Mouse (Mus musculus) cerebellum, adult 11-12 months (tissue): ENCODE data around the gene Trmt5.

Experiments used
- DNase-seq: peaks from one replicate; pipeline ENCODE4 v3.0.0; 2022

The Trmt5 gene

DNA sequence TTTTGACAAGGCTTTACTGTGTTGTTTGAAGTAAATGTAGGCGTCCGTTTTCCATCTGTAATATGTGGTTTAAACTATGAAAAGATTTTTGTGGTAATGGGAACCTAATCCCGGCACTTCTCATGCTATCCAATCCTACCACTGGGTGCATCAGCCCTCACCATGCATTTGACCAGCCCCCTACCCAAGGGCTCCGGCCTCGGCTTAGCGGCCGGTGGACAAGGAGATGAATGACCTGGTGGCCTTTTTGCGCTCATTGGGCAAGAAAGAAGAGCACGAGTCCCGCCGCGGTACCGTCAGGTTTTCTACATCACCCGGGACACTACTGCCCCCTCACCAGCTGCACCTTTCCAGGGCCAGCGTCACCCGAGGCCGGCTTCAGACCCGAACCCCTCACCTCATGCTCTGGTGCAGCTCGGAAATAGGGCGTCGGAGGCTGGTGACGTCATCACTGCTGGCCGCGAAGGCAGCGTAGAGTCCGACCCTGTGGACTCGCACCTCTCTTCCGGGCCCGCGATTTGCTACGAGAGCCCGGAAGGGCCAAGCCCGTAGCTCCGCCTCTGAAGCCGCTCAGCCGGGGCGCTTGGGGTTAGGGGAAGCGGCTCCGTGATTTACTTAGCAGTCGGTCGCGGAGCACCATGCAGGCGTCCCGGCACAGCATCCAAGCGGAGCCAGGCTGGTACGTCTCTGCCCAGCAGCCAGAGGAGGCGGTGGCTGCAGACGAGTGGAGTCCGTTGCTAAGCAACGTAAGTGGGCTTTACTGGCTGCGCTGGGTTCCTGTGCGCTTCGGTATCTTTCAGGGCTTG lies at the start of gene Trmt5, which contains the start of gene Slc38a6:
Gene Trmt5, minus strand, starts transcription at position 424 of the 806 bp plus-strand sequence.
Gene Slc38a6, plus strand, starts transcription at position 493 of the 806 bp plus-strand sequence.
- peak; percentile 92 for DNase-seq

DNA sequence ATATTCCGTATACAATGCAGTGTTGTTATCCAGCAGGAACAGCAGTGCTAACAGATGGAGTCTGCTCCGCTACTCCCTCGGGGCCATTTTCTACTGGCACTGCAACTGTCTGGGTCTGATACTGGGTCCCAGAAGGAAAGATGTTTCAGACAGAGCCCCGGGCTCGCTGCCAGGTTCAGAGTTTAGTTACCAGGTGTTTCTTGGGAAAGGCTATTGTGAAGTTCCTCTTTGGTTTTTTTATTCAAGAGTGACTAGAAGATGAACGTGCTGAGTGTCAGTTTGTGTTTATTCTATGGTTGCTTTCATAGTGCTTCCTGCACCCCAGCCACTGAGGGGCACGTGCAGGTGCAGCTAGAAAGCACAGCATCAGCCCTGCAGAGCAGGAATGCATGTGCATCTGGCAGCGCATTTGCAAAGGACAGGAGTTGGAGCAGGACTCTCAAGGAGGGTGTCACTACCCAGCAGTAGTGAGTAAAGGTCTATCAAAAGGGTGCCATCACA lies 47.6 kb upstream of the Trmt5 start:
- DNase-seq = no peak

DNA sequence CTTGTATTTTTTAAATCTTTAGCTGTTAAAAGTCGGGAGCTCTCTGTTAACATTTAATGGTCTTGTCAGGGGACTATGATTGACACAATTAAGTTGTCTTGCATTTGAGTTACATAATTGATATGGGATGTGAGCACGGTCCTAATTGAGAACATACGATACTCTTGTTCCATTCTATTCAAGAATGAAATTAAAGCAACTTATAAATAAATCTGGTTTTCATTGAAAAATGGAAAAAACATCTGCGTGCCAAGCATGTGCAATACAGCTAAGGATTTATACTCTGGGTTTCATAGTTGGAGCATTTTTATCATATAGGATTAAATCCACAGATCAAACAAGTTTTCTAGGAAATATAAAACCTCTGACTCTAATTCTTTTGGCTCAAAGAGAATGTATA lies 46.2 kb upstream of the Trmt5 start:
- no peak for DNase-seq

DNA sequence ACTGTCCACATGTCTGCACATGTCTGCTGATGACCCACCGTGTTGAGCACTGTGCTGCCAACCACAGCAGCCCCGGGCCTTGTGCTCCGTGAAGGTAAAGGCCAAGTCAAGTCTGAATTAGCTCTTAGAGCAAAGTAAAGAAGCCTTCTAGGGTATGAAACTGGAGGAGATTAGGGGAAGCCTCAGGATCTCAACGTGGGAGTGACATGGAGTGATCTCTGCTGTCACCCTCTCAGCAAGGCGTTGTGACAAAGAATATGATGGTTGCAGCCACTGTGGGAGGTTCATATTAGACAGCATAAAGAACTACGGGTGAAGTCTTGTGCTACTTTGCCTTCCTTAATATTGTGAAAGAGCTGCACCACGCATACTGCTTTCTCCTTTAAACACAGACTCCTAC lies 43.7 kb upstream of the Trmt5 start:
- no peak for DNase-seq

DNA sequence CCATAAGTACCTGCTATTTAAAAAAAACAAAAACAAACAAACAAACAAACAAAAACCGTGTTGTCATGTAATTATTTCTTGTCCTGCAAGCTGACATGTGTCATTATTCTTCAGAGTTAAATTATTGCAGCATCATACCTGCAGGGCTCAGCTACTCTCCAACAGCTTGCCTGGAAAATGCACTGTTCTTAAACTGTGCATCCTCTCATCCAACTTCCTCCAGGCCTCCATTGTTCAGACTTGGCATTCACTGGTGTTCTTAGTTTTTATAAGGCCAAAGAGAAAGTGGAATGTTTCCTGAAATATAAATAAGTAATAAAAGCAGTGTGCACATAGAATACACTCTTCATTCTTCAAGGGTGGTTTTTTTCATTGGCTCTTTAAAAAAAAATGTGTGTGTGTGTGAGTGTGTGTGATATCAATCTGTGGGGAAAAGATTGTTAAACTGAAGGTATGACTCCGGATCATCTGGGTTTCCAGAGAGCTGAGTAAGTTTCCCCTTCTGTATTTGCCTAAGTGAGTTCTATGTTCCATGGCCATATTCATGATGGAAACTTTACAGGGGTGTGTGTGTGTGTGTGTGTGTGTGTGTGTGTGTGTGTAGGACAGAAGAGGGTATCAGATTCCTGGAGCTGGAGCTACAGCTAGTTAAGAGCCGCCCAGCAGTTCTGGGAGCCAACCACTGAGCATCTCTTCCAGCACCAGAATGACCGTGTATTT lies 42.1 kb upstream of the Trmt5 start:
- DNase-seq = no peak

DNA sequence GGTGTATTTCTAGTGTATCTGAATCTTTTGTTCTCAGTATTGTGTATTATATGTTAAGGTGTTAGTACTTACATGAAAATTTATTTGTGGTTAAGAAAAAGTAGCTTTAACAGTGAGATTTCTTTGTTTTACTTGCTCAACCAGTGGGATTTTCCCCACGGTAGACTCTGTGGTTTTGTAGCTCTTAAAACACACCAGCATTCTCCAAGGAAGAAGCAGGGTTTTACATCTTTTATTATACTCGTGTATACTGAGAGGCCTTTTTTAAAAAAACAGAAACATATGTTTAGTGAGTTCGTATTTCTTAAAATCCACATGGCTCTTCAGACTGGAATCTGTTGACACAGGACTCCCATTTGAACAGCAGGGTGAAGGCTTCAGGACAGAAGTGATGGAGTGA lies 40.9 kb upstream of the Trmt5 start:
- DNase-seq = no peak

DNA sequence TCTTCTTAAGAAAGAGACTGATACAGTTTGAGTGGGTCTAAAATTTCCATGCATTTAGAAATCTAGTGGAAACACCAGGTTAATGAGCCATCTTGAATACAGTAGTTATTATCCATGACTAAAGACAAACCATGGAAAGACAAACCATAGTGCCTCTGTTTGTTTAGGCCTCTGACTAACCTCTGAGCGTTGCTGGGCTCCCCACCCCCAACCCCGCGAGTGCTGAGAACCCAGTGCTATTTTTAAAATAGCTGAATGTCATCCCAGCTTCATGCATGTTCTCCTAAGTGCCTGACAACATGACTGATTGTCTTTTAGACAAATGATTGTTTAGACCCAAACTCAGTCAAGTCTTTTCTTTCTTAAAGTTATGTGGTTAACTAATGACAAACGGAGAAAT lies 39.1 kb upstream of the Trmt5 start:
- no peak for DNase-seq

DNA sequence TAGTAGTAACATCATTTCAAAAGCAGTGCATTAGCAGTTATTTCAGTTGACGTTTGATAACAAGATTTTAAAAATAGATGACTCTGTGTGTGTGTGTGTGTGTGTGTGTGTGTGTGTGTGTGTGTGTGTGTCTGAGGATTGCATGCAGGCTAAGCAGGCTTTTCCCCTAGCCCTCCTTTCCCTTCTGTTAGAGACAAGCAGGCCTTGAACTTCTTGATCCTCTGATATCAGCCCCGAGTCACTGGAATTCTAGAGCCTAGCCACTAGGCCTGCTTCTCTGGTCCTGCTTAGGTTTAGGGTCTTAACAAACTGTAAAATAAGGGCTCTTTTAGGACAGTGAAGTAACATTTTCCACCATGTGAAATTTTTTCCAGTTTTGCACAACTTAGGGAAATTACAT lies 38.7 kb upstream of the Trmt5 start:
- DNase-seq = no peak

DNA sequence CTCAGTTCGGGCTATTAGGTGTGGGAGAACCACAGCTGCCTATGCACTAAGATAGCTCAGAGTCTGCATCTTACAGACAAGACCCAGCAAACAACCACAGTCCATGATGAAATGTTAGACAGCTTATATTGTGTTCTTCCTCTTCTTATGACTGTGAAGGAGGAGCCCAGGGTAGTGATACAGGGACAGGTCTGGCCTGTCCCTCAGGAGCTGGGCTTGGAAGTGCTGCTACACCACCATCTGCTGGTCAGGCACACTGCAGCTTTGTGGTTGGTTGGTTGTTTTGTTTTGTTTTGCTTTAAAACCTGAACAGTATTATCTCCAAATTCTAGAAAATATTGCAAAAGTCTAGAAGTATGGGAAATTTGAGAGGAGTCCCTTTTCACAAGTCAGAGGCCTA lies 38.2 kb upstream of the Trmt5 start:
- DNase-seq = no peak

DNA sequence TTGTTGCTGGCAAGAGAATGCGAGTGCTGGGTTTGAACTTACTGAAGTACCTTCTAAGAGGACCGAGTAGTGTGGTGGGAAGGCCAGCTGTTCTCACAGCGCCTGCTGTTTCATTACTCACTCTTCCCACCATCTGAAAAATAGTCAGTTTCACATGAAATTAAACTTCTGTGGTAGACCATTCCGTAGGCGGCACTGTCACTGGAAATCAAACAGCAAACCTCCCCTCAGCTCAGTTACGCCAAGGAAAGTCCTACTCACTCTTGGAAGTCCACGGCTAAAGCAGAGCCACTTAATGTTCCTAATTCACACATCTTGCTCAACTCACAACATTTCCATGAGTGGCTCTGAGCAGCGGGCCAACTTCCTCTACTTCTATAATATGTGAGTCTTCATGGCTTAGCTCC lies 37.7 kb upstream of the Trmt5 start:
- no peak for DNase-seq

DNA sequence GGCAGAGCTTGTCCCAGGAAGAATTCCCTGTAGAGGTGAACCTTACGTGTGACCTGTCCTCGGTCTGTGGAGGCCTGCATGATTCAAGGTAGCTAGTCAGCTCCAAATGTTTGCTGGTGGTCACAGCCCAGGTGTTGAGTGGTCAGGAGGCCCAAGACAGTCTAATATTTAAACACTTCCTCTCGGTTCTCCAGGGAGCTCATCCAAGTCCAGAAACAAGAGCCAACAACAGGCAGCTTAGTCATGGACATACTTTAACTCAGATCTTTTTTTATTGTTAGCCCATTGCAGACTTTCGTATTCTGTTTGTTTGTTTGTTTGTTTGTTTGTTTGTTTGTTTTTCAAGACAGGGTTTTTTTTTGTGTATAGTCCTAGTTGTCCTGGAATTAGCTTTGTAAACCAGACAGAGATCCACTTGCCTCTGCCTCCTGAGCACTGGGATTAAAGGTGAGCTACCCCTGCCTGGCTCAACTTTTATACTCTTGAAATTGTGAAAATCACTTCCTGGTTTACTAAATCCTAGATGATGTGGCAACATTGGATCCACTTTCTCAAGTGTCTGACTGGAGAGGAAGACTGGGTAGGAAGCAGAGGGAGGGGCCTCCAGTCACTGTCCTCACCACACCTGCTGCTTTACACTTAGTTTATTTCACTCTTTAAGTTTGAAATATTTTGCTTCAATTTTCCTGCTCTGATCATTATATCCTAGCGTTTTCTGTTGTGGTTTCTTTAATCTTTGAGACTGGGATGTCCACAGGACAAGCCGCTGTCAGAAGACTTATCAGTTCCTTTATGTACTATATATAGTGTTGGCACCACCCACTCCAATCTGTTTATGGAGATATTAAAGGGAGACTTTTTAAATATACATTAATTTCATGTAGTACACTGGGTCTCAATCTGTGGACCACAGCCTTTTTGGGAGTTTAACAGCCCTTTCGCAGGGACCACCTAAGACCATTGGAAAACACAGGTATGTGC lies 31.5 kb upstream of the Trmt5 start:
- no peak for DNase-seq

DNA sequence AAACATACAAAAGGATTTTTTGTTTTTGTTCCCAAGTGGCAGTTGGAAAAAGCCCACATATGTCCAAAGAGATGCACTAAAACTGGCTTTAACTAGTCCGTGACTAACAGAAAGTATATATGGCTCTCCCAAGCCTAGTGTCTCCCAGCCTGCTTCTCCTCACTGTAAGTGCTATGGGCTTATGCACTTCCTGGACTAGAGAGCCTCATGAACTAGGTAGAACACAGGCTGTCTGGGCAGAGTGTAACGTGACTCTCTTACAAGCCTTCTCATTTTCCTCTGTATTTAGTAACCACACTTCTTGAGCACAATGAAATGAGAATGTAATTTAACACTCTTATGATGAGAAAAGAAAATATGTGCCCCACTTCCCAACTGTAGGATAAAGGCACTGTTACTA lies 22.2 kb upstream of the Trmt5 start:
- no peak for DNase-seq

DNA sequence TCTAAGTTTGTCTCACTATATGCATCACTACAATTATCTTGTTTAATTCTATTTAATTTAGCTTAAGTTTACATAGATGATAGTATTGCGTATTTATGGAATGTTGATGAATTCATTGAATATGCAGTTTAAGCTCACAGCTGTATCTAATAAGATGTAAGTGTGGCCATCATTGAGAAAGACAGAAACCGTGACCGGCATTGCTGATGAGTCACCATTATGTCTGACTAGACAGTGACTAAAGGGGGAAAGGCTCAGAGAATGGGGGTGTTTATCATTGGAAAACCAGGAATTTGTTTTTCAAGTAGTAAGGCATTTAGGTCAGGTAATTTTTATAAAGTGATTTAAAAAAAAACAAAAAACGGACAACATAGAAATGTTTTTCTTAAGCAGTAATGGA lies 21.2 kb upstream of the Trmt5 start:
- no peak for DNase-seq

DNA sequence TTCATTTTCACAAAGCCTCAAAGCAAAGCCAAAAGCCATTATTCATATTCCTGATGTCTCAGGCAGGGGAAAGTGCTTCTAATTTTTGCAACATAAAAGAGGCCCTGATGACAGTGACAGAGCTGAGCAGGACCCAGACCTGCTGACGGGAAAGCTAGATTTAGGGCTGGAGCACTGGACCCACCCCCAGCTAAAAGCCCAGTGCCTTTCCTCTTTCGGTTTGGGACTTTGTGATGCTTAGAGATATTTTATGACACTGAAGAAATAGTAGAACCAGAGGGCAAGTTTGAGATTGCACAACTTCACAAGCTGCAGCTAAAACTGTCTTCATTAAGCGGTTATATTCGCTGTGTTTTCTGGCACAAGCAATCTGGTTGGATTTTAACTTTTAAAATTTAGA lies 18.1 kb upstream of the Trmt5 start:
- DNase-seq = no peak

DNA sequence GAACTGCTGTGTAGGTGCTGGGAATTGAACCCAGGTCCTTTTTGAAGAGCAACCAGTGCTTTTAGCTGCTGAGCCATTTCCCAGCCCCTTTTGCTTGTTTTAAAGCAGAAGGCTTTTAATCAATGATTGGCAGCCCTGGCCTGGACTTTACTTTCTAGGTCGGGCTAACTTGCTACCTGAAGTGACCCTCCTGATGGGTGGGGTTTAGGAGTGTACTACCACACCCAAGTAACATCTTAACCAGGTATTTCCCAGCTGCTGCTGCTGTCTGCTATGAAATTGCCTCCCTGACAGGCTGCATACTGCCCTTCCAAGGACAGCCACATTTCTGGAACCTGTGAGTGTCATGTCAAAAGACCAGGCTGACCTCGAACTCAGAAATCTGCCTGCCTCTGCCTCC lies 14.0 kb upstream of the Trmt5 start:
- no peak for DNase-seq

DNA sequence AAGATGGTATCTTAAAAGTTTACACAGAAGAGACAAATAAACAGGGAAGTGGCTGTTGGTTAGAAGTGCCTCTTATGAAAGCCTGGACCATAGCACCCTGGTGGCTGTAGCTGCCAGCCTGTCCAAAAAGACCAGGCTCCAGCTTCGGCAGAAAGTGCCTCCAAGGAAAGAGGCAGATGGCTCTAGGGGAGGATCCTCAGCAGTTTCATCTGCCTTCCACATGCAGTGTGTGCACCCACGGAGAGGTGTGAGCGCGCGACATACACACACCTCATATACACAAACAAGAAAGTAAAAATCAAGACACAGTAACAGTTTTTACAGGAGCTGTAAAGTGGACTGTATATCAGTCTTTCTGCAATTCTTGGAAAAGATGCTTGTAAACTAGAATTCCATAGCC lies 12.1 kb upstream of the Trmt5 start:
- DNase-seq = no peak

DNA sequence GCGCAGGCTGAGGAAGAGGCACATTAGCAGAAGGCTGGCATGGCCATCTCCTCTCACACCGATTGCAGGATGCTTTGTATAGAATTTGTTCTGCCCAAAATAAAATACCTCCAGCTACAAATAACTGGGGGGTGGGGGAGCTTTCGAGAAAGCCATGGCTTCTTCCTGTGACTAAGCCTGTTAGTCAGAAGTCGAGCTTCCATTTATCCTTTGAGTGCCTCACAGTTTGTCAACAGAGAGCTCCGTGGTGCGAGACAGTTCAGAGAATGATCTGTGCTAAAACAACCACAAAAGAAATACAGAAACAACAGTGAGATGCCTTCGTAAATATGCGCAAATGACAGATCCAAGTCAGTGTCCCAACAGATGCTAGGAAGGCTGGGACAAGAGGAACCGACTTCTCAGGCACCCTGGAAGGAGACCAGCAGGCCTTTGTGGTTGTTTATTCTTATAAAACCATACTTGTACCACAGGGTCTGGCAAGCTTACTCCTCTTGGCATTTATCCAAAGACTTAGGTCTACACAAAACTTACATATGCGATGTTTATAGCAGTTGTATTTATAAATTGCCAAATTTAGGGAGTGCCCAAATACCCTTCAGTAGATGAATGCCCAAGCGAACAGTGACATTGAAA lies 9.1 kb upstream of the Trmt5 start:
- DNase-seq = no peak

DNA sequence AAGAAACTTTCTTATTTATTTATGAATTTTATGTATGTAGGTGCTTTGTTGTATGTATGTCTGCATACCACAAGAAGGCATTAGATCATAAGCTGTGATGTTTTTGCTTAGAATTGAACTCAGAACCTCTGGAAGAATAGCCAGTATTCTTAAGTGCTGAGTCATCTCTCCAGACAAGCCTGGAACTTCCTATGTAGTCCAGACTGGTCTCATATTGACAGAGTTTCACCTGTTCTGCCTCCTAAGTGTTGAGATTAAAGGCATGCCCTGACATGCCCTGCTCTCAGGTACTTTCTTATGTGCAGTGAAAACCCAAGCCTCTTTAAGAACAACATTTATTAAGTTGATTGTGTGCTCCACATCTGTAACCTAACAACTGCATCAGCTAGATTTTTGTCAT lies 8.4 kb upstream of the Trmt5 start:
- no peak for DNase-seq

DNA sequence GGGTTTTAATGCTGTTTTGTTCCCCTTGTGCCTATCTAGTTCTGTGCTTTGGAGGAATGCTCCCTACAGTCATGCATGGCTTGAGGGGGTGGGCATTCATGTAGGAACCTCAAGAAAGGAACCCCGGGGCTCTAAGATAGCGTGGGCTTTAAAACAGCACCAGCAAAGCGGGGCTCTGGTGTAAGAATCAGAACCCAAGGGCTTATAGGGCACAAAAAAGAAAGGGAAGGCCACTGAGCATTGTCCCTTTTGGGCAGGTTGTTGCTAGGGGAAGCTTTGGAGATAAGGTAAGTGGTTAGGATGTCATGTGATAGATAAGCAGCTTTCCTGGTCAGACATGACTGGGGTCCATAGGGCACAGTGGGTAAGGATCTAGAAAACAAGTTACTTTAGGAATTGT lies 2.1 kb upstream of the Trmt5 start:
- DNase-seq = no peak

DNA sequence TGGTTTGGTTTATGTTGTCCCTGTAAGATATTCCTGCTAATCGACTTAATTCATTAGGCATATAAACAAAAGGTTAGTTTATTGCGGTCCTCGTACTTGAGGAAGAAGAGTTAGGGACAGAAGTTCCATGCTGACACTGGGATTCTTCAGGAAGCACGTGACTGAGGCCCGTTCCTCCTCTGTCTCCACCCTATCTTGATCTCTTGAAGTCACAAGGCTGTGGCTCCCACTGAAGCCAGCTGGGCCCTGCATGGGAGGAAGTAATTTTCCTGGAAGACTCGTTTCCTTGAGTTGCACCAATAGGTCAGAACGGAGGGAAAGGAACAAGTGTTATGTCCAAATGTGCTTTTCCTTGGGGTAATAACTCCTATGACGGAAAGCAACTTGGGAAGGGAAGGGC lies 1.1 kb upstream of the Trmt5 start:
- DNase-seq = no peak

DNA sequence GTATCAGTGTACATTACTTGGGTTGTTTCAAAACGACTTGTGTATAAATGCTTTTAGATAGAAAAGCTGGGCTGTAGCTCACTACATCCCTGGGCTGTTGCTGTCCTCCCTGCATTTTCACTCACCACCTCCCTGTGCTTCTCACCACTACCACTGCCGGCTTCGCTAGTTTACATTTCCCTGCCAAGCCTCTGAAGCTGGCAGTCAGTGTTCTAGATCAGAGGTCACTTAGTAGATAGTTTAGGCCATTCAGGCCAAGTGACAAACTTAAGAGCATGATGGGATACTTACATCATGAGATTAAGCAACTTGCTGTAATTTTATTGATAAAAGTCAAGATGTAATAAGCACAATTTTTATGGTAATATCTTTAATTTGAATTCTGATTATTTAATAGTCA lies 11.6 kb downstream of the Trmt5 start:
- no peak for DNase-seq

DNA sequence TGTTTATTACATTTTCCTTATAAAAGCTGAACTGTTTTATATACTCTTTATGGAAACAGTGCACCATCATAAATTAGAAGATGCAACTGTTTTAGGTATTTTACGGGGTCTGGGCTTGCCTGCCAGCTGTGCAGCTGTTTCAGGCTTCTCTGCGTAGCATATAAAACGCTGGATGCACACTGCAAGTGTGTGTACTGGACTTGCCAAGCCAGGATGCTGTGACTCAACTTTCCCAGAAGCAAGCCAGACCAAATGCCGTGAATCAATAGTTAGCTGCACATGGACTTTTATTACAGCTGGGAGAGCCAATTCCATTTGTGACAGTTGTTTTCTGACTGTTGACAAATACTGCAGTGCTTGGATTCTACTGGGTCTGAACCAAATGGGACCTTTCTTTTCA lies 16.6 kb downstream of the Trmt5 start:
- DNase-seq = no peak

DNA sequence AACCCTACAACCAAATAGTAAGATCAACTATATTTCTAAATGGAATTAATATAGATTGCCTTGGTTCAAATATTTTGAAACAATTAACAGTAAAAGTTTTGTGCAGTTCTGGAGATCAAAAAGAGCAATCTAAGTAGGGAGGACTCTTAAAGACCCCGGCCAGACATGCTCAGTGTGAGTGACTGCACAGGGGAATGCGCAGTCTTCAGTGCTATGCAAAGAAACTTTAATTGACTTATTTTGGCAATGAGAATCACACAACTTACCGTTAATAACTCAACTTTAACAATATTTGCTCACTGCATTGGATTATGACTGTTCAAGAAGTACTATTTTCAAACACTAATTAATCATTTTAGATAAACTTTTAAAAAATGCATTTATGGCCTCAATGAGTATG lies 17.0 kb downstream of the Trmt5 start:
- DNase-seq = no peak
